In the genomic region with DNA sequence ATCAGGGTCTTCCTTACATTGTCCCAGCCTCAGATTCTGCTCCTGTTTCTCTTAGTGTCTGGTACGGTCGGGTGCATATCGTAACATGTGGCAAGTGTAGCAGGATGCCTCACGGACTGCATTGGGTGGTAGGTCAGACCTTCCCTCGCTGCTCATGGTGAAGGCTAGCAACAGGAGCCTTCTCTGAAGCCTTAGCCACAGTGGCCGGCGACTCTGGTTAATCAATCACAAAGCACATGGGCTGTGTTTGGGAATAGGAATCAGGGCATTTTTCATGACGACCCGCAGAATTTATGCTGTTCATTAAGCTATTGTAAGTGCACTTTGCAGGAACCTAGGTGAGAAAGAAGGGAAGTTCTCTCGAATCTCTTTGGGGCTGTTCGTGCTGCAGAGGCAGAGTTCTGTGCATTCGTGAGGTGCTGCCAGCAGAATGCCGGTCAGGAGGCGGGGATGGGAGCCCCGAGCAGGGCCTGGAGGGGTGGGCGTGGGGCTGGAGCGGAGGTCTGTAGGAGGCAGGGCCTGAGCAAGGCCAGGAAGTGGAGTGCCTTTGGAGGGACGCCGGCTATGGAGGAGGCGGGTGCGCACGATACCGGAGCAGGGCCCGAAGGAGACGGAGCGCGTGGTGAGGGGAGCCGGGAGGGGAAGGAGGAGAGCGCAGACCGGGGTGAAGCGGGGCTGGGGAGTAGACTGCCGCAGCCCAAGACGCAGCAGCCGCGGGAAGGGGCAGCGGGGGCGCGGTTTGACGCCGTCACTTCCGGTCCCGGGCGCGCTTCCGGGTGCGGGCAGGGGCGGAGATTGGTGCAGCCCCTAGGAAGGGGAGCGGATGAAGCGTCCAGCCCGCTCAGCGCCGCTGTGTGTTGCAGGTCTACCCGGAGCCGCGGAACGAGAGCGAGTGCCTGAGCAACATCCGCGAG, we compare ENCODE assay signal across 8 mouse cellular contexts. TPM values are rescaled to one million over a fixed set of nuclear protein-coding genes. Genes with fewer than 3 reads are reported as not detected.
DNase-seq lines count a peak whose midpoint lies in the region; ATAC-seq and TF ChIP-seq lines count a peak whose summit lies in the region.

No protein-coding gene starts in this region.

- peak; percentile 90 for DNase-seq in ES-CJ7 (ENCODE audit: low read depth, low spot score)
- peak; percentile 93 to 95 for DNase-seq in heart, postnatal 10 days
- DNase-seq in kidney, postnatal 4 days: peak; percentile 95
- DNase-seq in stomach, postnatal 0 days (ENCODE audit: low spot score): peak; percentile 94

- no peak for TF ChIP-seq EP300 in stomach, postnatal 0 days (optimal IDR thresholded peaks at IDR 0.05)

- no peaks in the 10 kb centered on the region for H3K9me3 ChIP-seq in forebrain, embryonic 13.5 days (replicated peaks)
- H3K9me3 ChIP-seq in liver, embryonic 16.5 days (replicated peaks; ENCODE audit: control insufficient read depth, low read length): no peaks in the 10 kb centered on the region
- H3K9me3 ChIP-seq in neural tube, embryonic 12.5 days: no peaks in the 10 kb centered on the region
- H3K9me3 ChIP-seq in stomach, postnatal 0 days (ENCODE audit: control insufficient read depth, low read length): no peaks in the 10 kb centered on the region

- intact Hi-C loops in heart, postnatal 10 days (cut with DNase I): loop anchor here (2.0 kb wide), 3 partner anchors 21 to 185 kb away; no protein-coding TSS in a partner anchor

- peaks cover 25% of the 10 kb centered on the region for H3K4me1 ChIP-seq in forebrain, embryonic 13.5 days
- H3K4me1 ChIP-seq in liver, embryonic 16.5 days (ENCODE audit: control insufficient read depth, low read depth, low read length): peaks cover 12% of the 10 kb centered on the region
- H3K4me1 ChIP-seq in neural tube, embryonic 12.5 days: peaks cover 17% of the 10 kb centered on the region
- H3K4me1 ChIP-seq in stomach, postnatal 0 days (replicated peaks; ENCODE audit: control insufficient read depth, insufficient read depth): peaks cover 6% of the 10 kb centered on the region; the same call in 1 of the 2 replicates

- H3K27ac ChIP-seq in forebrain, embryonic 13.5 days: peak overlapping the region; percentile 74
- peak overlapping the region; percentile 72 for H3K27ac ChIP-seq in liver, embryonic 16.5 days (ENCODE audit: low read length)
- H3K27ac ChIP-seq in neural tube, embryonic 12.5 days: no peak overlapping the region
- peak overlapping the region; percentile 91 for H3K27ac ChIP-seq in stomach, postnatal 0 days (replicated peaks)

- H3K9ac ChIP-seq in forebrain, embryonic 13.5 days: peak overlapping the region; percentile 87
- H3K9ac ChIP-seq in liver, embryonic 16.5 days (ENCODE audit: low read depth, low read length): peak overlapping the region; percentile 88
- H3K9ac ChIP-seq in neural tube, embryonic 12.5 days: peak overlapping the region; percentile 84
- peak overlapping the region; percentile 89 for H3K9ac ChIP-seq in stomach, postnatal 0 days (ENCODE audit: low read length)

- WGBS in forebrain, embryonic 13.5 days: 2% methylated on average over 56 of the region's 59 CpGs
- WGBS in liver, embryonic 16.5 days (ENCODE audit: insufficient replicate concordance): 2% methylated on average over 57 of the region's 59 CpGs
- WGBS in neural tube, embryonic 12.5 days: 2% methylated on average over 59 of the region's 59 CpGs
- 3% methylated on average over 47 of the region's 59 CpGs for WGBS in stomach, postnatal 0 days

- no peaks in the 10 kb centered on the region for H3K27me3 ChIP-seq in forebrain, embryonic 13.5 days
- no peaks in the 10 kb centered on the region for H3K27me3 ChIP-seq in liver, embryonic 16.5 days (ENCODE audit: control insufficient read depth, insufficient read depth, low read depth, low read length)
- no peaks in the 10 kb centered on the region for H3K27me3 ChIP-seq in neural tube, embryonic 12.5 days (replicated peaks)
- no peaks in the 10 kb centered on the region for H3K27me3 ChIP-seq in stomach, postnatal 0 days (ENCODE audit: control insufficient read depth, insufficient read depth, low read length)

- H3K4me3 ChIP-seq in forebrain, embryonic 13.5 days: peak overlapping the region; percentile 88
- peak overlapping the region; percentile 84 for H3K4me3 ChIP-seq in liver, embryonic 16.5 days (ENCODE audit: low read depth, low read length)
- peak overlapping the region; percentile 87 for H3K4me3 ChIP-seq in neural tube, embryonic 12.5 days
- peak overlapping the region; percentile 89 for H3K4me3 ChIP-seq in stomach, postnatal 0 days (ENCODE audit: low read depth, low read length)

- peak; percentile 39 for ATAC-seq in cerebellum, adult (ENCODE audit: insufficient number of reproducible peaks, low FRiP score, low TSS enrichment)
- peak; percentile 95 for ATAC-seq in forebrain, embryonic 13.5 days
- peak; percentile 88 for ATAC-seq in liver, embryonic 16.5 days (ENCODE audit: low read depth)
- peak; percentile 93 for ATAC-seq in neural tube, embryonic 12.5 days (ENCODE audit: low FRiP score, low read depth)
- peak; percentile 97 for ATAC-seq in stomach, postnatal 0 days (ENCODE audit: low FRiP score, low TSS enrichment)

- no peak for TF ChIP-seq CTCF in stomach, postnatal 0 days (IDR thresholded peaks at IDR 0.05; ENCODE audit: low read depth)

- peak overlapping the region; percentile 99 for H3K4me2 ChIP-seq in forebrain, embryonic 13.5 days
- H3K4me2 ChIP-seq in liver, embryonic 16.5 days (ENCODE audit: low read depth, low read length): peak overlapping the region; percentile 72
- H3K4me2 ChIP-seq in neural tube, embryonic 12.5 days (replicated peaks): peak overlapping the region; percentile 99
- H3K4me2 ChIP-seq in stomach, postnatal 0 days (replicated peaks; ENCODE audit: low read depth): peak overlapping the region; percentile 77

- H3K36me3 ChIP-seq in forebrain, embryonic 13.5 days (ENCODE audit: poor library complexity, severe bottlenecking): no peaks in the 10 kb centered on the region
- H3K36me3 ChIP-seq in liver, embryonic 16.5 days (ENCODE audit: control insufficient read depth, insufficient read depth): no peaks in the 10 kb centered on the region
- H3K36me3 ChIP-seq in neural tube, embryonic 12.5 days: no peaks in the 10 kb centered on the region
- no peaks in the 10 kb centered on the region for H3K36me3 ChIP-seq in stomach, postnatal 0 days (ENCODE audit: control insufficient read depth, insufficient read depth, low read length)

RNA-seq across cellular contexts. Expression of a gene that starts 30.3 kb away (rescaled TPM):
- 58.5 and 61.8 TPM in 2 replicates for polyA plus RNA-seq in forebrain, embryonic 13.5 days (2015; fragmentation: Nextera tagmentation; extraction: Ambion mirVana)
- total RNA-seq in heart, postnatal 10 days (2021): 100 to 1,000 TPM; 174 to 190 TPM
- polyA plus RNA-seq in liver, embryonic 16.5 days (2015; fragmentation: Nextera tagmentation; extraction: Ambion mirVana): 9.1 and 10.1 TPM in 2 replicates
- polyA plus RNA-seq in neural tube, embryonic 12.5 days (2016; fragmentation: Nextera tagmentation; extraction: Ambion mirVana): 79.0 and 83.7 TPM in 2 replicates
- polyA plus RNA-seq in stomach, postnatal 0 days (2015; fragmentation: Nextera tagmentation; extraction: Ambion mirVana): 12.6 and 13.7 TPM in 2 replicates

RNA-seq across cellular contexts. Expression of a gene that starts 57.0 kb away (rescaled TPM):
- polyA plus RNA-seq in forebrain, embryonic 13.5 days (2015; fragmentation: Nextera tagmentation; extraction: Ambion mirVana): not detected in 2 replicates
- not detected for total RNA-seq in heart, postnatal 10 days (2021)
- polyA plus RNA-seq in liver, embryonic 16.5 days (2015; fragmentation: Nextera tagmentation; extraction: Ambion mirVana): not detected in 2 replicates
- not detected in 2 replicates for polyA plus RNA-seq in neural tube, embryonic 12.5 days (2016; fragmentation: Nextera tagmentation; extraction: Ambion mirVana)
- polyA plus RNA-seq in stomach, postnatal 0 days (2015; fragmentation: Nextera tagmentation; extraction: Ambion mirVana): not detected in 2 replicates

Comparison
In these comparisons a context has a peak if more than half of its experiments do, and no peak if none do; other contexts are left out.
1. ATAC-seq: peak in every context shown above with its lines; median percentile 97 in stomach, postnatal 0 days; 95 in forebrain, embryonic 13.5 days; 93 in neural tube, embryonic 12.5 days; 88 in liver, embryonic 16.5 days; 39 in cerebellum, adult.